Mouse (Mus musculus) erythroblast, adult 5-6 weeks (primary cell): ENCODE measurements around the gene Nr5a2. TPM values are rescaled to one million over a fixed set of nuclear protein-coding genes. Genes with fewer than 3 reads are reported as not detected.

Experiments
- ATAC-seq: replicated peaks from 2 replicates; pipeline ENCODE4 v1.8.0; 2016; ENCODE audit warnings: moderate number of reproducible peaks, mild to moderate bottlenecking, moderate TSS enrichment, inconsistent platforms; ENCODE audit not compliant: poor library complexity, low FRiP score, severe bottlenecking
- total RNA-seq, 2 experiments: library from RNA; stranded (forward) in 1 of 2; stranded (reverse) in 1 of 2; fragments of 150-400 nt in 1 of 2; fragments of 200-764, 138-1000 nt in 1 of 2; gene quantifications; 2 replicates each; pipeline versions ENCODE4 v1.2.3 to v1.2.4; 2015 to 2017; ENCODE audit warnings: low replicate concordance in 2 of 2

Gene Nr5a2
- total RNA-seq, 2 experiments from 2014 or later, result not detected

- no peak for ATAC-seq
Observed at GRCm38 (mm10) chr1:136951155-136951650, 9.0 kb downstream of the Nr5a2 start.

DNA sequence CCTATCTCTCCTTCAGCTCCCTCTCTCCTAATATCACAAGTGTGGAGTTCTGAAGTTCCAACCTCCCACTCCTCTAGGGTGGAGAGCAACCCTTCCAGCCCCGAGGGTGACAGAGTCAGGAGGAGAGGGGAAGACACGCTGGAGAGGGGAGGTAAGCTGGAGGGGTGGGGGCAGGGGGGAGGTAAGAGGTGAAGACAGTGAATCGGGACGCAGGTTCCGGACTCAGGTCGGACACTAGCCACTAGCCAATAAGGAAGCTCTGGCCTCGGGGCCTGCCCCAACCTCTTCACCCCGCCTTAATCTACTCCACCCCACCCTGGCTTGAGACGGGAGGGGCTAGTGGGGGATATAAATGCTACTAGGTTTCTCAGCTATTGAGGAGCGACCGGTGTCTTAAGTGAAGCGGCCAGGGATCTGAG is 10.9 kb downstream of the Nr5a2 start:
- no peak for ATAC-seq

DNA sequence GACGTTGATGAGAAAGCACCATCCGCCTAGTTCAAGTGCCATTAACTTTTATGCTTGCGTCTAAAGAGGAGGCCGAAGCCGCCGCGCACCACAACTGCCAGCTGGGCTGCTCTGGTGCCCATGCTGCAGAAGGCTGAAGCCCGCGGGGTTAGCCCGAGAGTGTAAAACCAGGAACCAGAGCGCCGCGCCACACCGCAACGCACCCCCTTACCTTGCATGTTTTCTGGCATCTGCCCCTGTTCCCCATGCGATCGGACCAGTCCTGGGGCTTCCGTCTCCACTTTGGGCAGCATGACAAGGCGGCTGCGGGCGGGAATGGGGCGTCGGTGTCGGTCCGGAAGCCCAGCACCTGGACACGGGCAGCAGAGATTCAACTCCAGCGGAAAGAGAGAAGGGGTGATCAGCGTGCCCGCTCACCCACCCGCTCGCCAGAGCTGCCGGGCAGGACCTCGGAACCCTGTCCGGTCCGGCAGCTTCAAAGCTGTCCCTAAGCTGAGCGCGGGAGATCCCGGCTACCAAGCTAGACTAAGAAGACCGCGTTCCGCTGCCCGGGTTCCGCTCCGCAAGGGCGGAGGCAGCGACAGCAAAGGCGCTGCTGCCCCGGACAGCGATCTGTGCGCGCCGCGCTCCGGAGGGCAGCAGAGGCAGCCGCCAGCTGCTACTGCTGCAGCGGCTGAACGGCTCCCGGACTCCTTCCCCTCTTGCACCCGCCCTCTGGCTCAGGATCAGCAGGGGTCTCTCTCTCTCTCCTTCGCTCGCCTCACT is 11.6 kb downstream of the Nr5a2 start:
- no peak for ATAC-seq

DNA sequence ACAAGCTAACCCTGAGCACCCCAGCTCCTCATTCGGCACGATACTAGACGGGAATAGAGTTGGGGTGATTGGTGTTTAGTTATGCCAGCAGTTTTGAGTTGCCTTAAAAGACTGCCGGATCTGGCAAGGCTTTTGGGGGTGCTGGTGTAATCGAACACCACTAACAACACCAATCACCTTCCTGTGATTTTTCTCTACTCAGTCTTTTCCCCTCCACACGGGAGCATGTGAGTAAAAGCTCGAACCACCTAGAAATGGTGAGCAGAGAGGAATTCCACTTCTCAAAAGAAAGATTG is 12.2 kb downstream of the Nr5a2 start:
- no peak for ATAC-seq

- ATAC-seq, result no peak
Observed at GRCm38 (mm10) chr1:136947394-136948126, 12.7 kb downstream of the Nr5a2 start.

DNA sequence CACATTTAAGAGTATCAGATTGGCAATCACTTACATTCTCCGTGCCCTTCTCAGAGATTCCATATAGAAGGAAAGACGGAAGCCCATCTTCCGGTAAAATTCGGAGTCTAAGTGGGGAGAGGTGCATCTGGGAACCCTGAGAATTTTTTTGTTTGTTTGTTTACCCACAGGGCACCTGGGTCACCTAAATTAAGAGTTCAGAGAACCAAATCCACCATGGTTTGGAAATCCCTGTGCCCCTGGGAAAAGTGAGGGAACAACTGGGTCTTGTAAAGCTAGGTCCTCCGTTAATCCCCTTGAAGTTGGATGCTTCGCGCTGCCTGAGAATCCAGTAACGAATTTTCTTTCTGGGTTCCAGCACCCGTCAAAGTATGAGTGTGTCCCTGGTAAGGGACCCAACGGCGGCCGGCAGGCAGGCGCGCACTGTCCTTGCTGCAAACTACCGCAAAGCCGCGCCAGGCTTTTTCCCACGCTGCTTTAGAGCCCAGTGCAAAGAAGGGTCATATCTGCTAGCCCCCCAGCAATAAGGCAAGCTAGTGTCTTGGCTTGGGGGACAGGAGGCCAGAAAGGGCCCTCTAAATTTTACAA is 13.3 kb downstream of the Nr5a2 start:
- no peak for ATAC-seq

DNA sequence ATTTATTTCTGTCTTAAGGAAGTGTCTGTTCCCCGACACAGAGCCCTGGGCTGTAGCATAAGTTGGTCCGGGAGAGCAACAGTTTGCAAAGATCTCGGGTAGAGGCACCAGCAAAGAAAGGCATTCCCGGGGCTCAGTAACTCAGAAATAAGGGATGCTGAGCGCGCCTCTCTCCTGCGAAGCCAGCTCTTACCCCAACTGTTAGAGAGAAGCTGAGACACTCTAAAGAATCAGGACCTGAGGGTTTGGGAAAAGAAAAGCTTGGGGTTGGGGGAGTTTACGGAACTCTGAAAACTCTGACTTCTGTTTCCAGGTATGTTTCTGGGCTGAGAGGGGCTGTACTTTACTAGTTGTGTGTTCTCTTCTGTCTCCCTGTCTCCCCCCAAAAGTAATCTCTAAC is 13.8 kb downstream of the Nr5a2 start:
- no peak for ATAC-seq

- ATAC-seq, result no peak
Observed at GRCm38 (mm10) chr1:136945876-136946275, 14.4 kb downstream of the Nr5a2 start.

DNA sequence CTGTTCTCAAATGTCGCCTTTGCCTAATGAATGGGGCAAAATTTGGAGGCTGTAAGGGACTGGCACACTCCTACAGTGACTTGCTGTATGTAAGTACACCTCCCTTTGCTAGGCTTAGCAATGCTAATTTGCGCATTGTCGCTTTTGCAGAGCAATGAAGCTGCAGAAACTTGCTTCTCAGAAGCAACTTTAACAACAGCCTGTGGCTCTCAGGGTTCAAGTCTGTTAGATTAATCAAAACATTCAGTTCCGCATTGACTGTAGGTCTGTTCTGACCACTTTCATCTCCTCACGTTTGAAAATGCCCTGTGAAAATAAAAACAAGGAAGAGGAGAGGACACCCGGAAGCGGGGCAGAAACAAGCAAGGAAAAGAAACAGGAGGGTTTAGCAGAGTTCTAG is 14.8 kb downstream of the Nr5a2 start:
- ATAC-seq, result no peak

DNA sequence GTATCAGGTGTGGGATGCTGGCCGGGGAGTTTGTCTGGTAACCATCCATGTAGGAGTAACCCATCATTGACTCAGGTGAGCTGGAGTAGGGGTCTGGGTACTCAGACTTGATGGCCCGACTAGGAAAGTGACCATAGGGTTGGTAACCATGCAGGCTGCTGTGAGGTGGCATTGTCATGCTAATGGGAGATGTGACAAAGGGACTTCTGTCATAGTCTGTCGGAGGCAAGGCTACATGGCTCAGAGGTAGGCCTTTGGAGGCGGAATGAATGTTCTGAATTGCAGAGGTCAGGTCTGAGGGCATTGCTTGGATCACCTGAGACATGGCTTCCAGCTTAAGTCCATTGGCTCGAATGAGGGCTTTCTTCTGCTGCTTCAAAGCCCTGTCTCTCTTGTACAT is 19.6 kb downstream of the Nr5a2 start:
- ATAC-seq, result no peak

GRCm38 (mm10) chr1:136939220-136939619 is 21.0 kb downstream of the Nr5a2 start:
- ATAC-seq, result no peak

GRCm38 (mm10) chr1:136935960-136936324 is 24.3 kb downstream of the Nr5a2 start:
- no peak for ATAC-seq

DNA sequence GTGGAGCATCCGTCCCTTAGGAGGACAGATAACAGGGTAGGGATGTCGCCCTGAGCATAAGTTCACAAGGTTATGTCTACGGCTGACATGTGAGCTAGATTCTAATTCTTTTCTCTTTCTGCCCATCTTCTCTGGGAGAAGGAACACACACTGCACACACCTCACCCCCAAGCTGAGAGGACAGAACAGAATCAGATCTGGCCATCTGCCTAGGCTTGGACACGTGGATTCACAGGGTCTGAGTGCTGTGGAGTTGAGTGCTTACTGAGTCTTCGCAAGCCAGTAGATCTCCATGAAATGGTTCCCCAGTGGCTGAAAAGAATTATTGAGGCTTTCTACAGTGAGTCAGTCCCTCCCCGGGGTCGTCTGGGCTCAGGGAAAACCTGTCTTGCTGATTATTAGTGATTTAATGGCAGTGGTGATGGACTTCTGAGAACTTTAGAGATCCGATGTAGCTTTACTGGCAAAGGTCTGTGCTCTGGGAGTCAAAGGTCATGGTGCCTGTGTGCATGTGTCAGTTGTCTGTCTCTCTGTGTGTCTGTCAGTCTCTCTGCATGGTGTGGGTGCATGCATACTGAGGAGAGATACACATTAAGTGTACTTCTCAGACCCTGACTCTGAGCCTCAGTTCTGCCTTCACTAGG is 24.8 kb downstream of the Nr5a2 start:
- no peak for ATAC-seq

DNA sequence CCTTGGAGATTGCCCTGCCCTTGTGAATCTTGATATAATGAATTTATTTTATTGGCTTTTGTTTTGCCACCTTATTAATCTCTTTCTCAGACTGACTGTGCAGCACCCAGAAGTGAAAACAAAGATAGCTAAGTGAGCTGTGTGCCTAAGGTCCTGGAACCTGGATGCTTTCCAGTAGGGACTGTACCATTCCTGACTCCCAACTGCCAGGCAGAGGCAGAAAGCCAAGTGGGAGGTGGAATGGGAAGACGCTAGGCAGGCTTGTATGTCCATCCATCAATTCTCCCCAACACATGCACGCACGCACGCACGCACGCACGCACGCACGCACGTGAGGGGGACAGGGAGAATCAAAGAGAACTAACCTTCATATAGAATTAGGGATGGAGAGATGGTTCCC is 26.2 kb downstream of the Nr5a2 start:
- ATAC-seq, result no peak

DNA sequence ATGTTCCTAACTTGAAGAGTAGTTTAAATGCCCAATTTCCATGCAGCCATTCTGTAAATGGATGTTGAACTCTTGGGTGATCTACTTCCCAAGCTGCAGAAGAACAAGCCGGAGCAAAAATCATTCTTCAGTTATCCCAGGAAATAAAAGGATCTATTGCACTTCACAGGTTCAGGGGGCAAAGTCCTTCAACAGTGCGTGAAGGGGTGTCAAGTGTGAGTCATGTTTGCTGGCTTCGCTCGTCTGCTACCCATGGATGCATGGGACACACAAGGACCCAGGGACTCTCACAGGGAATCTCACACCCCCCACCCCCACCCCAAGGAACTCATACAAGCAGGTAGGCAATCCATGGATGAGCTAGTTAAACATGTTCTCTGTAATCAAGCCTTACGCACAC is 29.2 kb downstream of the Nr5a2 start:
- ATAC-seq, result no peak

DNA sequence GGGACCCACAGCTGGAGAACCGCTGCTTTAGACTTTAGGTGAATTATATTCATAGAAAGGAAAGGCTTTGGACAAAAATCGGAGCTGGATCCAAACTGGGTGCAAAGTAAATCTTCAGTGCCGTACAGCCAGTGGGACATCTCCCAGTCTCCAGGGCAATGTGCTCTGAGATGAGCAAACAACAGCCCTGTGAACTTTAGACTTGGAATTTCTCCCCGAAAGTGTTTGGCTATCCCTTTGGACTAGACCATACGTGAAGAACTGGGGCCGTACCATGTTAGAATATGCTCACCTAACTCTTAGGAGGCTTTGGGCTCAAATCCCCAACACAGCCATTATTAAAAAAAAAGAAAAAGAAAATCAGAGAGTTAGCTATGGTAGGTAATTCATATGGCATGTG is 30.5 kb downstream of the Nr5a2 start:
- ATAC-seq, result no peak

GRCm38 (mm10) chr1:136927428-136927827 is 32.8 kb downstream of the Nr5a2 start:
- ATAC-seq, result no peak

DNA sequence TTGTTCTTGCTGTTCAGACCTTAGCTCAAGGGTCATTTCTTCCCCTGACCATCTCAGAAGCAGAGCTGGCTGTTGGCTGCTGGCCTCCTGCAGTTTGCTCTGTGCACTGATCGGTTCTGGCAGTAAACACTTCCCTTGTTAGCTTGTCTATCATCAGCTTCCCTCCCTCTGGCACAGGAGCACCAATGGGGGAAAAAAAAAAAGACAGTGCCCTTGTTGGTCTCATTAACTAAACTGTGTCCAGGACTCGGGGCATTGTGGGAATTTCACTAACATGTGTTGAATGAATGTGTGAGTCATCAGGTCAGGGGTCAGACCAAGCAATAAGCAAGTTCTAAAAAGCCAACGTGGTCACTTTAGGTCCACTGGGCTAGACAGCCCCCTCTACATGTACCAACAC is 34.2 kb downstream of the Nr5a2 start:
- ATAC-seq, result no peak

DNA sequence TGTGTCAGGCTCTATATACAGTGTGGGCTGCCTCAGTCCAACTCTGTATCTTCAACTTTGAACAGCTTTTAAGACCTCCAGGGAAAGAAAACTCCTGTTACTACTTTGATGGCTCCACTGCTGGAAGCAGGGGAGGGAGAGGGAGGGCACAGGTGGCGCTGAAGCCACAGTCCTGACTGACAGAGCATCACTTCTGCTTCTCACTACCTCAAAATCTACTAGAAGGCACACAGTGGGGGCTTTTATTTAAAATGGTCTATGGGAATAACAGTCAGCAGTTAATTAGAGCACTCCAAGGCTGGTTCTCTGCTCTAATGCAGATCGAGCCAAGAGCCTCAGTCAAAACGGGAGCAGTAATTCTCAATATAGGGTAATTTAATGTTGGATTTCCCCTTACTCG is 40.2 kb downstream of the Nr5a2 start:
- no peak for ATAC-seq

DNA sequence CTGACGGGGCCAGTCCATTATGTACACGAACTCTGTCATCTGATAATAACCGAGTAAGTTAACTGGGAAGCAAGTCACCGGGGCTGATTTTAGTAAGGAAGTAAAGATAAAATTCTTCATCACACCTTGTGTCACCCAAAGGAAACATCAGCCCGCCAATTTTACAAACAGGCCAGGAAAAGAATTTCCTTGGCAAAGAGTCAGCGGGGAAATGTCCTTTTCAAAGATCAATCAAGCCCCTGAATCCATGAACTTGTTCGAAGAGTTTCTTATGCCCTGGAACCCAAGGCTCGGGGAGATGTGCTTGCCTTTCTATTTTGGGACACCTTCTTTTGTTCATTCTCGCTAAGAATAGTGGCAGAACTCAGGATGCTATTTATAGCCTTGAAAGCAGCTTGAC is 41.5 kb downstream of the Nr5a2 start:
- no peak for ATAC-seq

GRCm38 (mm10) chr1:136915438-136915837 is 44.8 kb downstream of the Nr5a2 start:
- no peak for ATAC-seq
